ENCODE assay signal across 8 mouse cellular contexts in the genomic region with DNA sequence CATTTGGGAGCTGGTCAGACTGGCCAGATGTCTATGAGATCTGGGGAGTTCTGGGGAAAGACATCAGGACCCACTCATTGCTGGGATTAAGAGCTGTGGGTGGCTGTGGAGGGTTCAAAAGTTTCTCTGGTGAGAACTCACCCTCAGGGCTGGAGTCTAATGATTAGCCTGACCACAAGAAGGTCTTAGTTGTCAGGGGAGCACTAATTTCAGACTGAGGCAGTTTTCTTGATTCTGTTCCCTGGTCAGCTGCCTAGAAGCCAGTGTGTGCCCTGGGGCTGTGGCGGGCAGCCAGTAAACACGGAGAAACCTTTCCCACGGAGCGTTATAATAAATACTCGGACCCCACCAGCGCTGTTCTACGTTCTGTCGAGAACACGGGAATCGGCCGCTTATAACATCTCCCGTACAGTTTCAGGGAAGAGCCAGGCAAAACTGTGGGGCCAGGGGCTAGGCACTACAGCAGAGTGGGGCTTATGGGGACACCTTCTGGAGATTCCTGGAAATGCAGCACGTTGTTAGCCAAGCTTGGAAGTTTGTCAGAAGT. TPM values are rescaled to one million over a fixed set of nuclear protein-coding genes. Genes with fewer than 3 reads are reported as not detected.
DNase-seq lines count a peak whose midpoint lies in the region; ATAC-seq and TF ChIP-seq lines count a peak whose summit lies in the region.

No protein-coding gene starts in this region.

- H3K27me3 ChIP-seq in testis, adult 2 months (ENCODE audit: control insufficient read depth, insufficient read depth, low read length): no peaks in the 10 kb centered on the region
- H3K27me3 ChIP-seq in hindbrain, embryonic 16.5 days (replicated peaks; ENCODE audit: control insufficient read depth, insufficient read depth, low read length): no peaks in the 10 kb centered on the region
- H3K27me3 ChIP-seq in limb, embryonic 13.5 days: no peaks in the 10 kb centered on the region
- H3K27me3 ChIP-seq in midbrain, embryonic 13.5 days: no peaks in the 10 kb centered on the region
- no peaks in the 10 kb centered on the region for H3K27me3 ChIP-seq in stomach, embryonic 15.5 days (replicated peaks)

- H3K9me3 ChIP-seq in hindbrain, embryonic 16.5 days (ENCODE audit: control insufficient read depth, low read length): no peaks in the 10 kb centered on the region
- no peaks in the 10 kb centered on the region for H3K9me3 ChIP-seq in limb, embryonic 13.5 days
- H3K9me3 ChIP-seq in midbrain, embryonic 13.5 days: no peaks in the 10 kb centered on the region
- no peaks in the 10 kb centered on the region for H3K9me3 ChIP-seq in stomach, embryonic 15.5 days

- no peaks in the 10 kb centered on the region for H3K36me3 ChIP-seq in testis, adult 2 months (ENCODE audit: control insufficient read depth, insufficient read depth, low read length)
- no peaks in the 10 kb centered on the region for H3K36me3 ChIP-seq in hindbrain, embryonic 16.5 days (ENCODE audit: control insufficient read depth, insufficient read depth, low read length)
- H3K36me3 ChIP-seq in limb, embryonic 13.5 days: no peaks in the 10 kb centered on the region
- no peaks in the 10 kb centered on the region for H3K36me3 ChIP-seq in midbrain, embryonic 13.5 days
- H3K36me3 ChIP-seq in stomach, embryonic 15.5 days: no peaks in the 10 kb centered on the region

- peak overlapping the region; percentile 75 for H3K4me2 ChIP-seq in hindbrain, embryonic 16.5 days (ENCODE audit: low read length)
- peak overlapping the region; percentile 66 for H3K4me2 ChIP-seq in limb, embryonic 13.5 days (replicated peaks)
- H3K4me2 ChIP-seq in midbrain, embryonic 13.5 days (replicated peaks): peak overlapping the region; percentile 57
- peak overlapping the region; percentile 74 for H3K4me2 ChIP-seq in stomach, embryonic 15.5 days

- WGBS in hindbrain, embryonic 16.5 days: 6% methylated on average over 13 of the region's 13 CpGs
- WGBS in limb, embryonic 13.5 days: 3% methylated on average over 13 of the region's 13 CpGs
- 9% methylated on average over 13 of the region's 13 CpGs for WGBS in midbrain, embryonic 13.5 days
- WGBS in stomach, embryonic 15.5 days: 5% methylated on average over 13 of the region's 13 CpGs

- ATAC-seq in hindbrain, embryonic 16.5 days: peak; percentile 81
- ATAC-seq in limb, embryonic 13.5 days (ENCODE audit: low FRiP score, low read depth): peak; percentile 82
- ATAC-seq in midbrain, embryonic 13.5 days: peak; percentile 88
- ATAC-seq in stomach, embryonic 15.5 days (ENCODE audit: insufficient read depth, low FRiP score, low read depth): peak; percentile 54; the same call in 1 of the 2 replicates

- H3K9ac ChIP-seq in hindbrain, embryonic 16.5 days (ENCODE audit: low read depth, low read length): peak overlapping the region; percentile 61
- H3K9ac ChIP-seq in limb, embryonic 13.5 days: peak overlapping the region; percentile 14; the same call in 1 of the 2 replicates
- peak overlapping the region; percentile 56; the same call in 1 of the 2 replicates for H3K9ac ChIP-seq in midbrain, embryonic 13.5 days (replicated peaks)
- peak overlapping the region; percentile 39; the same call in 1 of the 2 replicates for H3K9ac ChIP-seq in stomach, embryonic 15.5 days

- no peak for DNase-seq in testis, postnatal 14 days (ENCODE audit: low spot score)
- DNase-seq in cerebellum, postnatal 14 days: peak; percentile 88
- peak; percentile 66 for DNase-seq in gastrocnemius, adult 18-20 months (ENCODE audit: low spot score)

- TF ChIP-seq CTCF in testis, adult 2 months (IDR thresholded peaks at IDR 0.05; ENCODE audit: control insufficient read depth, insufficient read depth, insufficient replicate concordance, low read depth, low read length): peak; percentile 69

- TF ChIP-seq POLR2A in testis, adult 2 months (IDR thresholded peaks at IDR 0.05; ENCODE audit: control insufficient read depth, low read depth, low read length): no peak

- peak overlapping the region; percentile 41 for H3K4me3 ChIP-seq in testis, adult 2 months (ENCODE audit: control insufficient read depth, low read depth, low read length)
- H3K4me3 ChIP-seq in hindbrain, embryonic 16.5 days (ENCODE audit: low read length): peak overlapping the region; percentile 38
- H3K4me3 ChIP-seq in limb, embryonic 13.5 days: peak overlapping the region; percentile 33
- H3K4me3 ChIP-seq in midbrain, embryonic 13.5 days (replicated peaks): peak overlapping the region; percentile 32
- peak overlapping the region; percentile 39 for H3K4me3 ChIP-seq in stomach, embryonic 15.5 days (replicated peaks)

- peaks cover 4% of the 10 kb centered on the region for H3K4me1 ChIP-seq in testis, adult 2 months (ENCODE audit: control insufficient read depth, insufficient read depth, low read length)
- H3K4me1 ChIP-seq in hindbrain, embryonic 16.5 days (ENCODE audit: control insufficient read depth, insufficient read depth, low read depth, low read length): peaks cover 5% of the 10 kb centered on the region
- H3K4me1 ChIP-seq in limb, embryonic 13.5 days: peaks cover 5% of the 10 kb centered on the region
- H3K4me1 ChIP-seq in midbrain, embryonic 13.5 days (replicated peaks): peaks cover 16% of the 10 kb centered on the region
- H3K4me1 ChIP-seq in stomach, embryonic 15.5 days: peaks cover 3% of the 10 kb centered on the region; the same call in 1 of the 2 replicates

- H3K27ac ChIP-seq in testis, adult 2 months (ENCODE audit: control insufficient read depth, insufficient read depth, low read depth, low read length): no peak overlapping the region
- peak overlapping the region; percentile 55 for H3K27ac ChIP-seq in hindbrain, embryonic 16.5 days (ENCODE audit: low read depth, low read length)
- no peak overlapping the region for H3K27ac ChIP-seq in limb, embryonic 13.5 days
- H3K27ac ChIP-seq in midbrain, embryonic 13.5 days: peak overlapping the region; percentile 56
- H3K27ac ChIP-seq in stomach, embryonic 15.5 days: no peak overlapping the region

RNA-seq across cellular contexts. Expression of a gene that starts 3.7 kb away (rescaled TPM):
- 2.0 and 2.9 TPM in 2 replicates for polyA plus RNA-seq in testis, adult 2 months (2012; rRNA removed)
- total RNA-seq in gastrocnemius, adult 18-20 months (2021): 1 to 10 TPM; 1.4 to 2.4 TPM
- 9.6 and 9.9 TPM in 2 replicates for polyA plus RNA-seq in hindbrain, embryonic 16.5 days (2015; fragmentation: Nextera tagmentation; extraction: Ambion mirVana)
- 11.2 and 12.6 TPM in 2 replicates for polyA plus RNA-seq in limb, embryonic 13.5 days (2015; fragmentation: Nextera tagmentation; extraction: Ambion mirVana)
- polyA plus RNA-seq in midbrain, embryonic 13.5 days (2015; fragmentation: Nextera tagmentation; extraction: Ambion mirVana): 5.4 and 8.2 TPM in 2 replicates
- polyA plus RNA-seq in stomach, embryonic 15.5 days (2015; fragmentation: Nextera tagmentation; extraction: Ambion mirVana): 37.0 and 39.3 TPM in 2 replicates

Comparison
In these comparisons a context has a peak if more than half of its experiments do, and no peak if none do; other contexts are left out.
1. H3K27ac ChIP-seq: peak in hindbrain, embryonic 16.5 days (single experiment) and midbrain, embryonic 13.5 days (single experiment); none in testis, adult 2 months (single experiment), limb, embryonic 13.5 days (single experiment) and stomach, embryonic 15.5 days (single experiment).
2. Peak in every context shown above with its lines, with median percentiles within 50 percentile points of each other: H3K4me3 ChIP-seq, ATAC-seq, H3K4me2 ChIP-seq and H3K9ac ChIP-seq.